Mouse (Mus musculus): ENCODE measurements around the gene Mlx. TPM values are rescaled to one million over a fixed set of nuclear protein-coding genes. Genes with fewer than 3 reads are reported as not detected.
A peak's percentile ranks its signal among the peaks of the same experiment; 100 is the strongest.

The Mlx gene
- polyA plus RNA-seq, 1 experiment from 2014 or later = 46.0 TPM

GRCm38 (mm10) chr11:101134217-101134865, 47.3 kb downstream of the Mlx start:
- no peak overlapping the region for H3K9ac ChIP-seq (ENCODE audit: low read depth, low read length)
- no peak overlapping the region for H3K4me2 ChIP-seq (ENCODE audit: low read length)
- no peaks in the 10 kb centered on the region for H3K27me3 ChIP-seq (ENCODE audit: insufficient read depth, low read length)
- no peaks in the 10 kb centered on the region for H3K9me3 ChIP-seq (replicated peaks; ENCODE audit: low read length)
- no peak overlapping the region for H3K27ac ChIP-seq
- H3K4me3 ChIP-seq (replicated peaks; ENCODE audit: low read depth, low read length) = no peak overlapping the region
- WGBS = 54% methylated on average over 13 of the region's 13 CpGs
- ATAC-seq (replicated peaks; ENCODE audit: low FRiP score, low read depth) (no peak), DNase-seq (ENCODE audit: low spot score) (no peak)
- H3K36me3 ChIP-seq (ENCODE audit: insufficient read depth, low read length) = no peaks in the 10 kb centered on the region
- TF ChIP-seq CTCF (IDR thresholded peaks at IDR 0.05; ENCODE audit: low read depth) = no peak
- peaks cover 5% of the 10 kb centered on the region; the same call in 1 of the 2 replicates for H3K4me1 ChIP-seq (replicated peaks; ENCODE audit: insufficient read depth, low read length)

- Histone ChIP-seq H3K27me3 (ENCODE audit: insufficient read depth, low read length) (no peaks in the 10 kb centered on the region), H3K4me2 (ENCODE audit: low read length) (no peak overlapping the region), H3K4me1 (replicated peaks; ENCODE audit: insufficient read depth, low read length) (0 out of 2 replicates have a peak, but pooled peaks cover 13% of the 10 kb centered on the region), H3K27ac (no peak overlapping the region), H3K9me3 (replicated peaks; ENCODE audit: low read length) (no peaks in the 10 kb centered on the region), H3K9ac (ENCODE audit: low read depth, low read length) (no peak overlapping the region), H3K36me3 (ENCODE audit: insufficient read depth, low read length) (no peaks in the 10 kb centered on the region), H3K4me3 (replicated peaks; ENCODE audit: low read depth, low read length) (no peak overlapping the region)
- 75% methylated on average over 7 of the region's 7 CpGs for WGBS
- TF ChIP-seq CTCF (IDR thresholded peaks at IDR 0.05; ENCODE audit: low read depth) = no peak
- ATAC-seq (replicated peaks; ENCODE audit: low FRiP score, low read depth) (no peak), DNase-seq (ENCODE audit: low spot score) (no peak)
Observed at GRCm38 (mm10) chr11:101137000-101137399, 49.9 kb downstream of the Mlx start.

GRCm38 (mm10) chr11:101138536-101139181, 51.6 kb downstream of the Mlx start:
- Histone ChIP-seq H3K36me3 (ENCODE audit: insufficient read depth, low read length) (no peaks in the 10 kb centered on the region), H3K4me2 (ENCODE audit: low read length) (peak overlapping the region; percentile 46), H3K4me1 (replicated peaks; ENCODE audit: insufficient read depth, low read length) (0 out of 2 replicates have a peak, but pooled peaks cover 13% of the 10 kb centered on the region), H3K27ac (peak overlapping the region; percentile 72; the same call in 1 of the 2 replicates), H3K9me3 (replicated peaks; ENCODE audit: low read length) (no peaks in the 10 kb centered on the region), H3K4me3 (replicated peaks; ENCODE audit: low read depth, low read length) (no peak overlapping the region; the same call in 1 of the 2 replicates), H3K9ac (ENCODE audit: low read depth, low read length) (0 out of 2 replicates have a peak overlapping the region, but pooled peaks have one; percentile 19), H3K27me3 (ENCODE audit: insufficient read depth, low read length) (no peaks in the 10 kb centered on the region)
- peak; percentile 89 for ATAC-seq (replicated peaks; ENCODE audit: low FRiP score, low read depth)
- peak; percentile 13; the same call in 1 of the 2 replicates for TF ChIP-seq CTCF (IDR thresholded peaks at IDR 0.05; ENCODE audit: low read depth)
- 9% methylated on average over 15 of the region's 15 CpGs for WGBS
- peak; percentile 92 for DNase-seq (ENCODE audit: low spot score)

- no peaks in the 10 kb centered on the region for H3K27me3 ChIP-seq (ENCODE audit: insufficient read depth, low read length)
- H3K4me3 ChIP-seq (replicated peaks; ENCODE audit: low read depth, low read length) = peak overlapping the region; percentile 23
- no peaks in the 10 kb centered on the region for H3K9me3 ChIP-seq (replicated peaks; ENCODE audit: low read length)
- 0 out of 2 replicates have a peak overlapping the region, but pooled peaks have one; percentile 8 for H3K27ac ChIP-seq
- peak overlapping the region; percentile 50 for H3K4me2 ChIP-seq (ENCODE audit: low read length)
- no peaks in the 10 kb centered on the region for H3K36me3 ChIP-seq (ENCODE audit: insufficient read depth, low read length)
- H3K4me1 ChIP-seq (replicated peaks; ENCODE audit: insufficient read depth, low read length) = 0 out of 2 replicates have a peak, but pooled peaks cover 13% of the 10 kb centered on the region
- 47% methylated on average over 27 of the region's 27 CpGs for WGBS
- H3K9ac ChIP-seq (ENCODE audit: low read depth, low read length) = peak overlapping the region; percentile 37; the same call in 1 of the 2 replicates
- no peak for TF ChIP-seq CTCF (IDR thresholded peaks at IDR 0.05; ENCODE audit: low read depth)
- peak; percentile 42 for DNase-seq (ENCODE audit: low spot score)
- no peak for ATAC-seq (replicated peaks; ENCODE audit: low FRiP score, low read depth)
Observed at GRCm38 (mm10) chr11:101140164-101140819, 53.2 kb downstream of the Mlx start.

- no peak for DNase-seq (ENCODE audit: low spot score)
- Histone ChIP-seq H3K4me1 (replicated peaks; ENCODE audit: insufficient read depth, low read length) (0 out of 2 replicates have a peak, but pooled peaks cover 13% of the 10 kb centered on the region), H3K4me2 (ENCODE audit: low read length) (no peak overlapping the region), H3K36me3 (ENCODE audit: insufficient read depth, low read length) (no peaks in the 10 kb centered on the region), H3K4me3 (replicated peaks; ENCODE audit: low read depth, low read length) (no peak overlapping the region), H3K27ac (no peak overlapping the region), H3K9ac (ENCODE audit: low read depth, low read length) (no peak overlapping the region), H3K27me3 (ENCODE audit: insufficient read depth, low read length) (no peaks in the 10 kb centered on the region), H3K9me3 (replicated peaks; ENCODE audit: low read length) (no peaks in the 10 kb centered on the region)
- 76% methylated on average over 8 of the region's 8 CpGs for WGBS
- TF ChIP-seq CTCF (IDR thresholded peaks at IDR 0.05; ENCODE audit: low read depth) = no peak
- no peak for ATAC-seq (replicated peaks; ENCODE audit: low FRiP score, low read depth)
Observed at GRCm38 (mm10) chr11:101141088-101141487, 54.0 kb downstream of the Mlx start.

Small RNA genes within 50 kb of the gene (microRNA-seq; reads per million reads assigned to microRNA genes)
- gene Gm27626 = not detected

Other genes with a start within 250 kb of the Mlx start
- gene Stat5b, start 236.6 kb upstream of the Mlx start, polyA plus RNA-seq (2015; fragmentation: Nextera tagmentation; extraction: Ambion mirVana) = 14.4 and 14.6 TPM in 2 replicates
- gene Stat5a, start 227.9 kb upstream of the Mlx start, polyA plus RNA-seq (2015; fragmentation: Nextera tagmentation; extraction: Ambion mirVana) = 4.0 and 4.4 TPM in 2 replicates
- 48.0 and 51.8 TPM in 2 replicates for gene Stat3, start 147.7 kb upstream of the Mlx start, polyA plus RNA-seq (2015; fragmentation: Nextera tagmentation; extraction: Ambion mirVana)
- gene Cavin1, start 116.4 kb upstream of the Mlx start, polyA plus RNA-seq (2015; fragmentation: Nextera tagmentation; extraction: Ambion mirVana) = 143 and 156 TPM in 2 replicates
- 33.8 and 35.1 TPM in 2 replicates for gene Atp6v0a1, start 77.8 kb upstream of the Mlx start, polyA plus RNA-seq (2015; fragmentation: Nextera tagmentation; extraction: Ambion mirVana)
- 26.5 and 28.0 TPM in 2 replicates for gene Naglu, start 17.3 kb upstream of the Mlx start, polyA plus RNA-seq (2015; fragmentation: Nextera tagmentation; extraction: Ambion mirVana)
- 0.13 and 0.42 TPM in 2 replicates for gene Hsd17b1, start 8.9 kb upstream of the Mlx start, polyA plus RNA-seq (2015; fragmentation: Nextera tagmentation; extraction: Ambion mirVana)
- gene Coasy, start 4.7 kb upstream of the Mlx start, polyA plus RNA-seq (2015; fragmentation: Nextera tagmentation; extraction: Ambion mirVana) = 55.3 and 55.9 TPM in 2 replicates
- gene Psmc3ip, start 8.2 kb downstream of the Mlx start, polyA plus RNA-seq (2015; fragmentation: Nextera tagmentation; extraction: Ambion mirVana) = 23.2 and 26.4 TPM in 2 replicates
- gene Retreg3, start 32.6 kb downstream of the Mlx start, polyA plus RNA-seq (2015; fragmentation: Nextera tagmentation; extraction: Ambion mirVana) = 23.2 and 23.7 TPM in 2 replicates
- gene Tubg1, start 32.7 kb downstream of the Mlx start, polyA plus RNA-seq (2015; fragmentation: Nextera tagmentation; extraction: Ambion mirVana) = 48.4 and 56.7 TPM in 2 replicates
- gene Tubg2, start 68.6 kb downstream of the Mlx start, polyA plus RNA-seq (2015; fragmentation: Nextera tagmentation; extraction: Ambion mirVana) = 4.3 and 4.9 TPM in 2 replicates
- 0.75 and 0.78 TPM in 2 replicates for gene Cntnap1, start 83.2 kb downstream of the Mlx start, polyA plus RNA-seq (2015; fragmentation: Nextera tagmentation; extraction: Ambion mirVana)
- 14.1 and 16.6 TPM in 2 replicates for gene Plekhh3, start 84.1 kb downstream of the Mlx start, polyA plus RNA-seq (2015; fragmentation: Nextera tagmentation; extraction: Ambion mirVana)
- gene Ccr10, start 88.2 kb downstream of the Mlx start, polyA plus RNA-seq (2015; fragmentation: Nextera tagmentation; extraction: Ambion mirVana) = 0.36 and 0.45 TPM in 2 replicates
- gene Ezh1, start 139.2 kb downstream of the Mlx start, polyA plus RNA-seq (2015; fragmentation: Nextera tagmentation; extraction: Ambion mirVana) = 18.6 and 20.3 TPM in 2 replicates
- 242 and 247 TPM in 2 replicates for gene Ramp2, start 158.8 kb downstream of the Mlx start, polyA plus RNA-seq (2015; fragmentation: Nextera tagmentation; extraction: Ambion mirVana)
- 179 and 180 TPM in 2 replicates for gene Vps25, start 166.4 kb downstream of the Mlx start, polyA plus RNA-seq (2015; fragmentation: Nextera tagmentation; extraction: Ambion mirVana)
- gene Wnk4, start 173.3 kb downstream of the Mlx start, polyA plus RNA-seq (2015; fragmentation: Nextera tagmentation; extraction: Ambion mirVana) = 47.0 and 48.8 TPM in 2 replicates
- gene Cntd1, start 191.7 kb downstream of the Mlx start, polyA plus RNA-seq (2015; fragmentation: Nextera tagmentation; extraction: Ambion mirVana) = 1.5 and 2.0 TPM in 2 replicates
- gene Coa3, start 191.8 kb downstream of the Mlx start, polyA plus RNA-seq (2015; fragmentation: Nextera tagmentation; extraction: Ambion mirVana) = 209 and 211 TPM in 2 replicates
- gene Becn1, start 215.0 kb downstream of the Mlx start, polyA plus RNA-seq (2015; fragmentation: Nextera tagmentation; extraction: Ambion mirVana) = 156 and 165 TPM in 2 replicates
- 102 and 104 TPM in 2 replicates for gene Psme3, start 228.9 kb downstream of the Mlx start, polyA plus RNA-seq (2015; fragmentation: Nextera tagmentation; extraction: Ambion mirVana)
- gene Aoc2, start 237.8 kb downstream of the Mlx start, polyA plus RNA-seq (2015; fragmentation: Nextera tagmentation; extraction: Ambion mirVana) = 0.37 and 0.58 TPM in 2 replicates
- 1.8 and 2.0 TPM in 2 replicates for gene Aoc3, start 243.3 kb downstream of the Mlx start, polyA plus RNA-seq (2015; fragmentation: Nextera tagmentation; extraction: Ambion mirVana)